Mouse (Mus musculus): ENCODE results near the gene C1qtnf1. TPM values are rescaled to one million over a fixed set of nuclear protein-coding genes. Genes with fewer than 3 reads are reported as not detected.

The C1qtnf1 gene
- total RNA-seq, 2 experiments from 2014 or later: 27.7 to 28.7 TPM

DNA sequence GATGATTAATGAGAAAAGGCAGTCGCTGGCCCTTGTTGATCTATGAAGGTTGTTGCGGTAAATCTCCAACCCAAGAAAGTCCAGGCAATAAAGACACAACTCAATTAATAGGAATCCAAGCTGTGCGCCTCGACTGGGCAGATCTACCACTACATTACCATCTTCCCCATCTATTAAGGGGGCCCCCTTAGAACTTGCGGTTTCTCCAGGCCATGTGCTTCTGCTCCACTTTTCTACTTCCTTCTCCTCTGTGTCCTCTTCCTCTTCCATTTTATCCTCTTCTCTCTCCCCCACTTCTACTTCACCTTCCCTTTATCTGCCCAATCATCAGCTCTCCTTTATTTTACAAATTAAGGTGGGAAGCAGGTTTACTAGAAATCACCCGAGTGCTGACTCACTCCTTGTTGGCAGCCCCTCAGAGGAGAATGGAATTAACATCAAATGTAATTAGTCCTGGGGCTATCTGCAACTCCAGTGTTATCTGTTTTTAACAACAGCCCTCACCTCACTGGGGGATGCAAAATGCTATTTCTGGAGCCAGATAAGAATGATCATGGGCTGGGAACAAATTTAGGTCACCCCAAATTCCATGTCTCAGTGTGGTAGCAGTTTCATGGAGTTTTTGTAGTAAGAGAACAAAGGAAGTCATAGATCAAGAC is 46.0 kb downstream of the C1qtnf1 start:
- no peak for DNase-seq

DNA sequence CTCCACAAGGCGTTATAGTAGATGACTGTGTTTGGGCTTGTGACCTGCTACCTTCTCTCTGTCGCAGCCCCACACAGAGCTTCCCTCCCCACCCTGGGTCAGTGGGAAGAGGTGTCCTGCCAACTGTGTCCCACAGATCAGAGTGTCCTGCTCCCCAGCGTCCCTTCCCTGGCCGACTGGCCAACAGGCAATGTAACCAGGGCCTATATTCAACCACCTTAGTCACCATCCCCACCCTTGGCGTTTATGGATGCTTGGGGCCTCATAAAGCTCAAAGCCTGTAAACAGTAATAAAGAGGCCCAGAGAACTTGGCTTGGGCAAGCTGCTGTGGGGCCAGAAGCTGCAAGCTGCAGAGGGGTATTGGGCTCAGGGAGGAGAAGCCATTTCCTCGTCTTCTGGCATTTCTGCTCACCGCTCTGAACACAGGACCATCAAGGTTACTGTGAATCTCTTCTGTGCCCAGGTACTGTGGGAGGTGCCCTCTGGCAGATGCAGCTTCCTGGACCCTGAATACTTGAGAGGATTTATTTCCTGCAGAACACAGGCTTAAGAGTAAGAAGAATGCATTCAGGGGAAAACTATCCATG is 47.6 kb downstream of the C1qtnf1 start:
- DNase-seq: no peak

DNA sequence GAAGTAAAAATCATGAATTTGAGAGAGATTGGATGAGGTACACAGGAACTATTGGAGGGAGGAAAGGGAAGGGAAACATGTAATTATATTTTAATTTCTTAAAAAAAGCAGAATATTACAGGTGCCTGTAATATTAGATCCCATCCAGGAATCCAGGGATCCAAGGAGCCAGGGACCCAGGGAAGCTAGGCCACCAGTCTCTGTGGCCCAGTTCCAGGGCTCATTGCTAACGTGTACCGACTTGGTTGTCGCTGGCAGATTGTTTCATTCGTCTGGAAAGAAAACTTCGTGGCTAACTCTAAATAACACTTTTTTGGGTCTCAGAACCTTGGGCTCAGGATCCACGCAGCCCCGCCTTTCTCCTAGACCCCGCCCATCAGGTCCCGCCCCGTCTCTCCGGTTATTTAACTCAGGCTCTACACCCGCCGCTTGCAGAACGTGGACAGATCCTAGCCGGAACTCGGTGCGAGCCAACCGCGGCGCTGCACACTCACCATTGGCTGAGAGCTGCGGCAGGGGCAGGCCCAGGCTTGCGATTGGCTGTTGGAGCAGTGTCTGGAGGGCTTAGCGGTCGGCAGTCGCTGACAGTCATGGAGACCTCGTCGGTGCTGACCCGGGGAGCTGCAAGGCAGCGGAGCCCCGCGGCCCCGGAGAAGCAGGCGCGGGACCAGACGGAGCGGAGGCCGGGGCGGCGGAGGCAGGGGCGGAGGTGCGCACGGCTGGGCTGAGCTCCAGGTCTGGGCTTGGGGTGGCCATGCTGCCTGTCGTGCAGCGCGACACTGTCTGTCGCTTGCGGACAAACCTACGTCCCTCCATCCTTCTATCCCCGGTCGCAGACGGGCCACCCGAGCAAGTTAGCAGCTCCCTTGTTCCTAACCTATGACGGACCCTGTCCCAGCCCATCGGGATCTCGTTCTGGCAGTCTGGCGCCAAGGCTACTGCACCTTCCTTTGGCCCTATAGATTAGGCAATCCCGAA is 48.7 kb downstream of the C1qtnf1 start, which contains the start of gene Engase:
TSS of gene Engase (plus strand) at position 434 of the 978 bp plus-strand sequence.
- DNase-seq: peak; percentile 98

DNA sequence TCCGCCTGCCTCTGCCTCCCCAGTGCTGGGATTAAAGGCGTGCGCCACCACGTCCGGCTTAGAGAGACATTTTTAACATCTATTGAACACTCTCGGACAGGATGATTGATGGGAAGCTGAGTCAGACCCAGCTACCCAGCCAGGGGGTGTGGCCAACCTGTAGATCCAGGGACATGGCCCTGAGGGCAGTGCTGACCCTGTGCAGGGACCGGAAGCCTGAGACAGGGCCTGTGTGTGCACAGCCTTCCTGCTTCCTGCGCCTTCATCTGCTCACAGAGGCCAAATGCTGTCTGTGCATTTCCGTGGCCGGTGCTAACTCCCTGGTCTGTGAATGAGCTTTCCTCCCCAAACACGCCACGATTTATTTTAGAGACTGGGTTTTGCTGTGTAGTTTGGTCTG is 51.8 kb downstream of the C1qtnf1 start:
- DNase-seq: peak; percentile 79

DNA sequence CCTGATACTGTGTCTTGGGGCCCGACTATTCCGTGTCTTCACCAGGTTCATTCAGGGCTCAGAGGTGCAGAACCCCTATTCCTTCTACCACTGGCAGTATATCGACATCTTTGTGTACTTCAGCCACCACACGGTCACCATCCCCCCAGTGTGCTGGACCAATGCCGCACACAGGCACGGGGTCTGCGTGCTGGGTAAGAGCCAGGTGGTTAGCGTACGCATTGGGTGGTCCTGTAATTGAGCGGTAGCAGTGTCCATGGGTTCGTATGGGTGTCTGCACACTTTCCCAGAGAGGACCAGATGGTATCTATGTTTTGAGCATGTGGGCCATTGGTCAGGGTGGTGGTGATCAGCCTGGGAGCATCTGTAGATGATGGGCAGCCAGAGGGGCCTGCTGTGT is 53.2 kb downstream of the C1qtnf1 start:
- no peak for DNase-seq

DNA sequence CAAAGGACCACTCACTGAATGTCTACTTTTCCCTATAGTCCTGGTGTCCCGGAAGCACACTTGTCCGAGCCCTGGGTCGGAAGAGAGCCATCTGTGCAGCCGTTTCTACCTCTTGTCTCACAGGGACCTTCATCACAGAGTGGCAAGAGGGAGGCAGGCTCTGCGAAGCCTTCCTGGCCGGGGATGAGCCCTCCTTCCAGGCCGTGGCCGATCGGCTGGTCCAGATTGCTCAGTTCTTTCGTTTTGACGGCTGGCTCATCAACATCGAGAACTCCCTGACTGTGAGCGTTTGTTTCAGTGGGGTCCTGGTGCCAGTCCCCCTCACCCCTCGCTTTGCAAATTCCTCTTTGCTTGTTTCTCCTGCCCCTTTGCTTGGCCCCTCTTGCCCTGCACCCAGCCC is 53.7 kb downstream of the C1qtnf1 start:
- no peak for DNase-seq

DNA sequence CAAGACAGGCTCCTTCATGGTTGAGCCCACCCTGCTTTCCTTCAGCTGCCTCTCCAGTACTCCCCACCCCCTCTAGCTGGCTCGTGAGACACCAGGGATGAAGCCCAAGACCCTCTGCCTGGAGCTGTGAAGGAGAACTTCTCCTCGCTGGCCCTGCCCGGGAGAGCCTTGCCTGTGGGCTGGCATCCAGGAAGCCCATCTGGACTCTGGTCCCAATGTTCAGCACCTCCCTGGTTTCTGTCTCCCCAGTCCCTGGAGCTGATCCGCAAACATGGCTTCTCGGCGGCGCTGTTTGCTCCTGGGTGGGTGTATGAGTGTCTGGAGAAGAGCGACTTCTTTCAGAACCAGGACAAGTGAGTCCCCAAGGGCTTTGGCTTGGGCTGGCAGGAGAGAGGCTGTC is 56.2 kb downstream of the C1qtnf1 start:
- no peak for DNase-seq

DNA sequence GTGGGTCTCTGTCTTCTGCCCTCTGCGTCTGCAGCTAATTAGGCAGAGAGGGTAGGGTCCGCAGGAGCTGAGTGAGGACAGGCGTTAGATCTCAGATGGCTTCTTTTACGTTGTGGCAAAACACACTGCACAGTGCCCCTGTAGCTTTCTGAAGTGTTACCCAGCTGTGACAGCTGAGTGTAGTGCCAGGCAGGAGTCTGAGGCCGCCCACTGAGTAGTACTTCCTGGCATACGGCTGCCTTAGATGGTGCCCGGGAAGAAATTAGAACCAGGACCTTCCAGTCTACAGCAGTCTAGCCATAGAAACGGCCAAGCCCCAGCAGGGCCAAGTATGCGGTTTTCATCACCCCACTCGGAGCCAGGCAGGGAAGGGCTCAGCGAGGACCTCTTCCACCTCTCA is 57.3 kb downstream of the C1qtnf1 start:
- DNase-seq: no peak

DNA sequence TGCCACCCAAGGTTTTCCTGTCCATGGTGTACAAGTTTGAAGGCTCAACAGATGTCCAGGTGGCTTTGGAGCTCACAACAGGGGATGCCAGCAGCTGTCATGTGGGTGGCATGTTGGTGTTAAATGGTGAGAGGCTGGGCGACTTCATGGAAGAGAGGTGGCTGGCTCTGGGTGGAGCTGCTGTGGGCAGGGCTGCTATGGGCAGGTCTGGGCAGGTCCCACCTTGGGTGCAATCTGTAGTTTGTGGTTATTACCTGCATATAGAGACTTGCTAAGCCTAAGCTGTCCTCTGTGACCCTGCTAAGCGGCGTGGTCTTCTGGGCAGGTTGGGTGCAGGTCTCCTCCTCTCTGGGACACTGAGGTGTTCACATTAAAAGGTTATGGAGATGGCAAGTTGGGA is 57.8 kb downstream of the C1qtnf1 start:
- DNase-seq: no peak

DNA sequence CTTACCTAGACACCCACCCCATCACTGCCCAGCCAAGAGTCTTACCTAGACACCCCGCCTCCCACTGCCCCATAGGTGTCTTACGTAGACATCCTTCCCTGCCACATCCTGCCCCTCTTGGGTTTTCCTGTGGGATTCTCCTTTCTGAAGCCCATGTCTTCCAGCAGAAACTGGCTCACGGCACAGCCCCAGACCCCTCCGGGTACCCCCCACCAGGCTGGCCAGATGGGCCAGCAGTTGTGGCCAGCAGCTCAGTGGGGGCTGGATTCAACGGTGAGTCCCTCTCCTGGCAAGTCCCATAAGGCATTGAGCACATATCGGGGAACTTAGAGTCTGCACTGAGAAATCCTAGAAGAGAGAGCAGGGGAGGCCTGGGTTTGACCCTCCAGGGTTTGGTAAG is 58.3 kb downstream of the C1qtnf1 start:
- no peak for DNase-seq

DNA sequence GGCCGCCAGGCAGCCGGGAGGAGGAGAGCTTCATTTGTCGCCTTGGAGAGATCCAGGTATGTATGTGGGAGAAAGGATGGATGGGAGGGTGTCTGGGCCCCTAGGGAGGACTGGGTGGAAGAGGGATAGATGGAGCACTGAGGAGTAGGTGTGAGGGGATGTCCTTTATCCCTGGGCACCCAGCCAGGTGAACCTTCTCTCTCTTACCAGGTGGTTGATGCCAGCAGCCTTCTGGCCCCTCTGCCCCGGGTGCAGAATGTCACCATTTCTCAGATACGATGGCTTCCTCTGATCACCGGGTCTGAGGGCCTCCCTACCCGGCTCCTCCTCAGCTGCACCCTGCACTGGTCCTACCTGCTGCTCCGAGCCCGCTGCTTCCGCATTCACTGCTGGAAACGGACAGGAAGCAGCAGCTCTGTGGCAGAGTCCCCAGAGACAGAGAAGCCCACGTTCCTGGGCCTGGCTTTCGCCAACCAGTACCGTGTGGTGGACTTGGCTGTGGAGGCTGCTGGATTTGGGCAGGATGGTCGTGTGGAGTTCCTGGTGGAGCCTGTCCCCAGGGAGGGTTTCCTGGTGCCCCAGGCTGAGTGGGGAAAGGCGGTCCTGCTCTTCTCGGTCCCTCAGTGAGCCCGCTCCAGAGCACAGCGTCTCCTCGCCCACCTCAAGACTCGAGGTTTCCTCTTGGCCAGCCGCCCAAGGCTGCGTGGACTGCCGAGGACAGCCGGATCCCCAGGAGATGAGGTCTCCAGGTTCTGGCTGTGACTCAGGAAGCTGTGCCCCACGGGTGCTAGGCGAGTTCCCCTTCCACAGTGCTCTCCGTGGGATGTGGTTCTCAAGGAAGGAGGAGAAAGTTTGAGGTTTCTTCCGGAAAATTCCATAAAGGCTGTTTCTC is 59.1 kb downstream of the C1qtnf1 start:
- DNase-seq: no peak

DNA sequence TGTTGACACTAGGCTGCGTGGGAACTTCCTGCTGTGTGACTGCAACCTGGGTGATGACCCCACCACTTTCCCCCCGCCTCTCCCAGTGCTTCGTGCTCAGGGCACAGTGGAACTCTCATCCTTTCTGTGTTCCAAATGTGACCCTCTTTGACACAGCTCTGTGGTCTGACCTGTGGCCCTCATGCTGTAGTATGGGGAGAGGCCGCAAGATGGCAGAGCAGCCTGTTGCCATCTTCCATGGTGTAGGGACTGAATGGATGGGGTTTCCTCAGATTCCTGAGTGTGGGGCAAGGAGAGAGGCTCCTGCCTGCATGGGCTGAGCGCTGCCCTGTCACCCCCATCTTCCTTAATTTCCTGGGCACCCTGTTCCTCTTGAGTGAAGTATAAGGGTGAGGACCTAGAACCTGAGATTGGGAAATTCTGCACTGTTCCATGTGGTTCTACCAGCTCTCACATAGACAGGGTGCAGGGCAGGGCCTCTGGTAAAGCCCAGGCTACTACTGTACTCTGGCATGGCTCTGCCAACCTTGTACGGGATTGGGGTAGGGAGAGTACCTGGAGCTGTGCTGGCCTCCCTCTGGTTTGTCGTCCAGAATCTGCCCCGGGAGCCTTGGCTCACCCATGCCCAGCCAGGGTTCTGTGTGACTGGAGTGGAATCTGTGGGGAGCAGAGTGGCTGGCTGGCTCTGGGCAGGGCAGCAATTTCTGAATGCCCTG is 60.3 kb downstream of the C1qtnf1 start:
- DNase-seq: no peak

DNA sequence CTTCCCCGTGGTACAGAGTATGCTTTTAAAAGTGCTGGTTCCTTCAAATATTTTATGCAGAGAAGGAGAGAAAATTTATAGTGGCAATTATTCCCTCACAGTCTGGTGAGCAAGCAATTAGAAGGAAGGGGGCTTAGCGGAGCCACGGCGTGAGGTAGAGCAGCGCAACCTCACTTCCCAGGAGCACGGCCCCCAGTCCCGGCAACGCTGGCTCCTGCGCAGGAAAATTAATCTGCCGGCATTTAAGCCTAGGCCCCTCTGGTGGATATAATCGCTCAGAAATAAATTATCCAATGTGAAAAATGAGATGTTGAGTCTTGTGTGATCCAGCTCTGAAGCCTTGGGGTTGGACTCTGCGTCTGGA is 60.9 kb downstream of the C1qtnf1 start:
- DNase-seq: no peak

DNA sequence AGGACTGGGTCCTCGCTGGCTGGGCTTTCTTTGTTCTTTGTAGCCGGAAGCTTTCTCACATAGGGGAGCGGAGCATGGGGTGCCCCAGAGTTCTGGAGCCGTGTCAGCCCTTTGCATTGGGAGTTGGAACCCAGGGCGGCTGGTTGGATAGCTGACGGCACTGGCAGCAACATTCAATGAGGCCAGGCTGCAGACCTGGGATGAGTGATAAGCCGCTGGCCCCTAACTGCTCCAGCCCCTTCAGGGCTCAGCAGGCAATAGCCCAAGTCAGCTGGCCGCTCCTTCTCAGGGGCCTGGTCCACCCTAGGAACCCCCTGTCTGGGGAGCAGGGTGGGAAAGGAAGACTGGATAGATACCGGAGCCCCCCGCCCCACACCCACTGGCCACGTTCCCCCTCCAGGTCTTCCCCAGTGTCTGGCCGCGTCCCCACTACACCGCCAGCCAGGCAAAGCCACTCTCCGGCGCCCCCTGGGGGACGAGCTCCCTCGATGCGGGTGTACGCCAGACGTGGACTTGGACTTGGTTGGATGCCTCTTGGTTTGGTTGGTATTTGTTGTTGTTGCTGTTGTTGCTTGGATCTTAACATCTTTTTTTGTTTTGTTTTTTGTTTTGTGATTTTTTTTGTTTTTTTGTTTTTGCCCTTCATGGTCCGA is 62.7 kb downstream of the C1qtnf1 start:
- DNase-seq: peak; percentile 93

DNA sequence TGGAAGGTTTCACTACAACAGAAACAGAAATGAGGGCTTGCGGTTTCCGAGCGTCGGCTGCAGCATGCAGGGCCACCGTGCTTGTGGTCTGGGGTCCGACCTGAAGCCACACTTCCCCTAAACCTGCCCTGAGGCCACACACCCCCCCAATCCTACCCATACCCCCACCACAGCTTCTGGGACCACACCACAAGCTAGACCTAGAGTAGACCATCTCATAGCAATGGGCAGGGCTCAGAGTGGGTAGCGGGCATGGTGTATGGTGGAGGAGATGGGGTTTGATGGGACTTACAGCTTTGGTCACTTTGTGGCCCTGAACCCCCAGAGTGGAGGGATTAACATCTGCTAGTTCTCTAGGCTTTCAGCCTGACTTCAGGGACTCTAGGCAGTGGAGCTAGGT is 63.2 kb downstream of the C1qtnf1 start:
- DNase-seq: no peak

DNA sequence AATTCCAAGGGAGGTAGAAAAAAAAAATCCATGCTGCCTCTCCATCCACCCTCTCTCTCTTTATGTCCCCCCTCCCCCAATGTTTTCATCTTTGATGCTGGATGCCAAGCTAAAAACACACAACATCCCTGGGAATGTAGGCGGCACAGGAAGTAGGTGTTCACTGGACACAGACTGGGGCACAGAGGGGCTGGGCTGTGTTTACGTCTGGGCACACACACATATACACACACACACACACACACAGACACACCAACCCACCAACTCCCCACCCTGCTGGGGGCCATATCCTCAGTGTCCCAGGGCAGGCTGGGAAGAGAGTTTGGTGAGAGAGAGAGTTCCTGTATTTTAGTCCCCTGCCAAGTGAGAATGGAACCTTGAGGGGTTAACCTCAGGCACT is 65.5 kb downstream of the C1qtnf1 start:
- DNase-seq: no peak

DNA sequence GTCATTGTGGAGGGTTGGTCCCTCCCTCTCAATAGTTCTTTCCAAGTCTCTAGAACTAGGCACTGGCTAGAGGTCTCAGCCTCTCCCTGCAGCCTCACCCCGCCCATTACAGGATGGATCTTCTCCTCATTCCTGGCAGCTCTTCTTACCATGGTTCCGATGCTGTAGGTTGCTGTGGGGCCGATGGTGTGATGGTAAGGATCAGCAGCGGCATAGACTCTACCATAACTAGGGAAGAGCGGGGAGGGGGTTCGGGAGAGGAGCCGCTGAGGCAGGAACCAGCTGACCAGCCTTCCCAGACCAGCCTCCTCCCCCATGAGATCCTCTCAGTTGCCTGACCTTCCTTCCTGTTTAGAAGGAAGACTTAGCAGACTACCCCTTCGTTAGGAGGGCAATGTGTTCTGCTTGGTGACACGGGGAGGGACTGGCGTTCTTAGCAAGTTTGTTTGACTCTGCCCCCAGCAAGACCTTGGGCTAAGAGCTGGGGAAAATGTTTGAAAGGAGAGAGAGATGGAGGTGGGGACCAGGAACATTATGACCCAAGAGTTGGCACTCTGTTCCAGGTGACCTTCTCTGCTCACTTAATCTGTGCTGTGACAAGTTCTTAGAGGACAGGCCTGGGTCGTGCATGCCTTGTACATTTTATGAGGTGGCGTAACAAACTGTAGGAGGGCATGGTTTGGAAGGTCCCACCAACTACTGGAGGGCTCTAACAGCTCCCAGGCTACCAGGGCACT is 66.2 kb downstream of the C1qtnf1 start:
- no peak for DNase-seq

DNA sequence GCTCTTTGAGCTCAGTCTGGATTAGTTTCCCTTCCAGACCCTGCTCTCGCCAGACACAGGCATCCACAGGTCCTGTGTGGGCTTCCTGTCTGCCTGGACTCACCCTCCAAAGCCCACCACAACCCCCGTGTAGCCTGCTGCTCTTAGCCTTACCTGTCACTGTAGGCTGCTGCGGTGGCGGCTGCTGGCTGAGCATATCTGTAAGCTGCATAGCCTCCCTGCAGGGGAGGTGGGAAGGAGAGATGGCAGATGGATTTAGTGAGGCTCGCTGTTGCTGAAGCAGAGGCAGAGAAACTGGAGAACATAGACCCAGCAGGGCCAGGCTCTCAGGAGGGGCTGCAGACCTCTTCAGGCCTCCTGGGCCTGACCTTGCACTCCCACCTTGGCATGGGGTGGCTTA is 67.1 kb downstream of the C1qtnf1 start:
- no peak for DNase-seq

DNA sequence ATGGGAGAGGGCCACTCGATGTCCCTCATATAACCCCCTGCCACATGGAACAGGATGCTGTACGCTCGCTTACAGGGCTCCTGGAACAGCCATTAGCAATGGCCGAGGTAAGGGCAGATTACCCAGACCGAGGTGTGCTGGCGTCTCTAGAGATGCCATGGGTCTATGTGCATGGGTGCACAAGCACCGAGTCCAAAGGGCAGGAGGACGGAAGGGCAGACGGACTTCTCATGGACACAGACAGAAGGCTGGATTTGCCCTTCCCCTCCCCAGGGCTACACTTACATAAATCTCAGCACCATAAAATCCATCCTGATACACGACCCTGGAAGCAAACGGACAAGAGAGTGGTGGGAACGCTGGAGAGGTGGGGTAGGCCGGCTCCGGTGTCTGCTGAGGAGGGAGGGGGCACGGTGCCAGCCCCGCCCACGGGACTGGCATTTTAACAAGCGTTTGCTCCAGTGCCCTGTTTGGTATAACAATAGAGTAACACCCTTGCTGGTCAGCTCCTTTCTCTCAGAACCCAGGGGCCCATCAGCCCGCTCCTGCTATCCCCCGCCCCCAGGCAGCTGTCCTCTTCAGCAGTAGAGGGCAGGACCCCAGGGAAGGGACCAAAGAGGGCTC is 68.2 kb downstream of the C1qtnf1 start:
- no peak for DNase-seq
